Mouse (Mus musculus): ENCODE results near the gene Trim9.

DNA sequence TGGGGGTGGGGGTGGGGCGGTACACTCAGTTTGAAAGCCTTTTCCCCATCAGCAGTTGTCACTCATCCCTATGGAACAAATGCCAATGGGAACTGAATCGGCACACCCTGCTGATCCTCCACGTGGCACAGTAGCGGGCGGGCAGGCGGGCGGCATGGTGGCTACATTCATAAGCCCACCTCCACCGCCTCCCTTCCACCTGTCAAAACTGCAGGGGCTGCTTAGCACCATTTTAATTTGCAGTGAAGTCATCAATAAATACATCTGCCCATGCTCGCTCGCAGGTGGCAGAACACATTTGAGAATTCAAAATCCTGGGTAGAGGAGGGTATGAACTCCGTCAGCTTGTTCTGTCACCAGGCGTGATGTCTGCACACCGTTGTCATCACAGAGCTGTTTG, 12.0 kb upstream of the Trim9 start:
- TF ChIP-seq GATA1 (IDR thresholded peaks at IDR 0.05; ENCODE audit: low read length) (no peak), TAL1 (IDR thresholded peaks at IDR 0.05; ENCODE audit: low read length) (no peak)
